13 mouse cellular contexts compared by ENCODE assay signal in genomic region chr11:115660376-115660775, GRCm38 (mm10). TPM values are rescaled to one million over a fixed set of nuclear protein-coding genes. Genes with fewer than 3 reads are reported as not detected.
DNase-seq lines count a peak whose midpoint lies in the region; ATAC-seq and TF ChIP-seq lines count a peak whose summit lies in the region.
"Had no signal": no experiment of that assay in that cellular context is flagged by ENCODE, and none has a peak within 500 bp of the region (broad histone marks: within the 10 kb centered on the region; RNA-seq: fewer than 3 reads in every experiment).

No protein-coding gene starts in this region.

- no peaks in the 10 kb centered on the region for H3K9me3 ChIP-seq in embryonic facial prominence, embryonic 10.5 days

- DNase-seq in adrenal gland, postnatal 25 days, result peak; percentile 37
- DNase-seq in adrenal gland, adult 8-10 months, result no peak
- peak; percentile 40 to 57 for DNase-seq in left cerebral cortex, adult 2 months (ENCODE audit: extremely low spot score in 1 of 2, low spot score in 2 of 2)
- no peak for DNase-seq in left cerebral cortex, postnatal 10 days (ENCODE audit: extremely low spot score in 1 of 2, low spot score in 2 of 2)
- DNase-seq in cerebellum, adult 18-20 months, result peak; percentile 65 to 79
- DNase-seq in right cerebral cortex, postnatal 36 days (ENCODE audit: low spot score in 2 of 2), result peak; percentile 54 to 56
- no peak for DNase-seq in embryonic facial prominence, embryonic 10.5 days (ENCODE audit: low spot score)
- DNase-seq: heart, adult 18-20 months; heart, postnatal 14 days; kidney, adult 9 months had no signal

- H3K36me3 ChIP-seq in embryonic facial prominence, embryonic 10.5 days (replicated peaks), result peaks cover 31% of the 10 kb centered on the region

- peaks cover 4% of the 10 kb centered on the region; the same call in 1 of the 2 replicates for H3K4me1 ChIP-seq in embryonic facial prominence, embryonic 10.5 days

- intact Hi-C loops in left cerebral cortex, adult 2 months (cut with DNase I), result loop anchor here (1.0 kb wide), 1 partner anchor 14 kb away; no protein-coding TSS in a partner anchor
- intact Hi-C loops in left cerebral cortex, postnatal 10 days (cut with DNase I), result no loop called here

- 94% methylated on average over 4 of the region's 4 CpGs for WGBS in embryonic facial prominence, embryonic 10.5 days

- H3K27me3 ChIP-seq in embryonic facial prominence, embryonic 10.5 days (replicated peaks; ENCODE audit: low read depth, poor library complexity, severe bottlenecking), result no peaks in the 10 kb centered on the region

- no peak overlapping the region for H3K4me3 ChIP-seq in left cerebral cortex, adult 2 months
- H3K4me3 ChIP-seq in embryonic facial prominence, embryonic 10.5 days, result no peak overlapping the region
- H3K4me3 ChIP-seq: myocyte had no signal

- peak overlapping the region; percentile 34 for H3K27ac ChIP-seq in left cerebral cortex, adult 2 months
- no peak overlapping the region for H3K27ac ChIP-seq in embryonic facial prominence, embryonic 10.5 days (replicated peaks)

- no peak for TF ChIP-seq CTCF in left cerebral cortex, adult 2 months (IDR thresholded peaks at IDR 0.05)

- ATAC-seq in megakaryocyte progenitor cell, adult 5-6 weeks (replicated peaks; ENCODE audit: poor library complexity), result no peak
- ATAC-seq: hindbrain, embryonic 16.5 days had no signal

RNA-seq across cellular contexts. Expression of gene Slc25a19, which starts 32.3 kb away (rescaled TPM):
- 107 and 114 TPM in 2 replicates for total RNA-seq in adrenal gland, postnatal 25 days (2021)
- 10 to 100 TPM; 59.5 to 94.1 (median 91.2) TPM for total RNA-seq in adrenal gland, adult 8-10 months (2022)
- 10 to 100 TPM; 57.2 to 59.5 TPM for total RNA-seq in left cerebral cortex, adult 2 months (2021)
- 10 to 100 TPM; 55.0 to 59.7 TPM for total RNA-seq in left cerebral cortex, postnatal 10 days (2021)
- 8.7 and 10.2 TPM in 2 replicates for total RNA-seq in megakaryocyte progenitor cell, adult 5-6 weeks (2015)
- 15.2 and 18.2 TPM in 2 replicates for total RNA-seq in megakaryocyte progenitor cell, adult 5-6 weeks (2017)
- 23.5 and 24.6 TPM in 2 replicates for polyA plus RNA-seq in embryonic facial prominence, embryonic 10.5 days (2016; fragmentation: Nextera tagmentation; extraction: Ambion mirVana)

RNA-seq across cellular contexts. Expression of gene Mif4gd, which starts 47.6 kb away (rescaled TPM):
- total RNA-seq in adrenal gland, postnatal 25 days (2021), result 135 and 205 TPM in 2 replicates
- total RNA-seq in adrenal gland, adult 8-10 months (2022), result 100 to 1,000 TPM; 101 to 135 (median 121) TPM
- total RNA-seq in left cerebral cortex, adult 2 months (2021), result 10 to 100 TPM; 15.6 to 16.0 TPM
- 10 to 100 TPM; 14.4 to 14.6 TPM for total RNA-seq in left cerebral cortex, postnatal 10 days (2021)
- 20.4 and 27.4 TPM in 2 replicates for total RNA-seq in megakaryocyte progenitor cell, adult 5-6 weeks (2015)
- total RNA-seq in megakaryocyte progenitor cell, adult 5-6 weeks (2017), result 17.7 and 23.0 TPM in 2 replicates
- polyA plus RNA-seq in embryonic facial prominence, embryonic 10.5 days (2016; fragmentation: Nextera tagmentation; extraction: Ambion mirVana), result 19.4 and 19.8 TPM in 2 replicates

RNA-seq across cellular contexts. Expression of gene Grb2, which starts 48.0 kb away (rescaled TPM):
- 109 and 166 TPM in 2 replicates for total RNA-seq in adrenal gland, postnatal 25 days (2021)
- 100 to 1,000 TPM; 136 to 165 (median 160) TPM for total RNA-seq in adrenal gland, adult 8-10 months (2022)
- total RNA-seq in left cerebral cortex, adult 2 months (2021), result 100 to 1,000 TPM; 186 to 196 TPM
- total RNA-seq in left cerebral cortex, postnatal 10 days (2021), result 100 to 1,000 TPM; 183 to 193 TPM
- 78.1 and 85.5 TPM in 2 replicates for total RNA-seq in megakaryocyte progenitor cell, adult 5-6 weeks (2015)
- 48.5 and 51.7 TPM in 2 replicates for total RNA-seq in megakaryocyte progenitor cell, adult 5-6 weeks (2017)
- polyA plus RNA-seq in embryonic facial prominence, embryonic 10.5 days (2016; fragmentation: Nextera tagmentation; extraction: Ambion mirVana), result 73.5 and 76.0 TPM in 2 replicates

RNA-seq across cellular contexts. Expression of gene Gga3, which starts 56.5 kb away (rescaled TPM):
- total RNA-seq in adrenal gland, postnatal 25 days (2021), result 25.4 and 31.1 TPM in 2 replicates
- total RNA-seq in adrenal gland, adult 8-10 months (2022), result 10 to 100 TPM; 20.3 to 52.7 (median 37.8) TPM
- 10 to 100 TPM; 83.9 to 95.1 TPM for total RNA-seq in left cerebral cortex, adult 2 months (2021)
- 10 to 100 TPM; 51.4 to 65.1 TPM for total RNA-seq in left cerebral cortex, postnatal 10 days (2021)
- total RNA-seq in megakaryocyte progenitor cell, adult 5-6 weeks (2015), result 27.9 and 28.3 TPM in 2 replicates
- 17.0 and 40.0 TPM in 2 replicates for total RNA-seq in megakaryocyte progenitor cell, adult 5-6 weeks (2017)
- polyA plus RNA-seq in embryonic facial prominence, embryonic 10.5 days (2016; fragmentation: Nextera tagmentation; extraction: Ambion mirVana), result 29.6 and 33.3 TPM in 2 replicates

RNA-seq across cellular contexts. Expression of gene Mrps7, which starts 56.7 kb away (rescaled TPM):
- 89.3 and 99.8 TPM in 2 replicates for total RNA-seq in adrenal gland, postnatal 25 days (2021)
- total RNA-seq in adrenal gland, adult 8-10 months (2022), result 100 to 1,000 TPM in 1 of 4 experiments, 10 to 100 TPM in 3; 82.0 to 110 (median 92.1) TPM
- 10 to 100 TPM; 51.5 to 51.7 TPM for total RNA-seq in left cerebral cortex, adult 2 months (2021)
- total RNA-seq in left cerebral cortex, postnatal 10 days (2021), result 10 to 100 TPM; 52.7 to 58.7 TPM
- total RNA-seq in megakaryocyte progenitor cell, adult 5-6 weeks (2015), result 56.9 and 63.7 TPM in 2 replicates
- total RNA-seq in megakaryocyte progenitor cell, adult 5-6 weeks (2017), result 43.2 and 50.3 TPM in 2 replicates
- 100 and 101 TPM in 2 replicates for polyA plus RNA-seq in embryonic facial prominence, embryonic 10.5 days (2016; fragmentation: Nextera tagmentation; extraction: Ambion mirVana)

Comparison
In these comparisons a context has a peak if more than half of its experiments do, and no peak if none do; other contexts are left out.
1. DNase-seq: peak in adrenal gland, postnatal 25 days (single experiment), left cerebral cortex, adult 2 months (2 of 2), cerebellum, adult 18-20 months (2 of 2) and right cerebral cortex, postnatal 36 days (2 of 2); none in adrenal gland, adult 8-10 months (single experiment), left cerebral cortex, postnatal 10 days (0 of 2) and embryonic facial prominence, embryonic 10.5 days (single experiment).